Mouse (Mus musculus) E14TG2a.4 (cell line): ENCODE results near the gene Ryr3.

Experiments
- CTCF ChIP-seq: conservative IDR thresholded peaks from 2 replicates; pipeline ENCODE4 v1.5.1; 2014; ENCODE audit warnings: low read length
- NANOG ChIP-seq: IDR thresholded peaks from 2 replicates; pipeline ENCODE4 v1.6.1; 2014; ENCODE audit warnings: borderline replicate concordance, low read length, mixed read lengths
- POU5F1 ChIP-seq: IDR thresholded peaks from 2 replicates; pipeline ENCODE4 v1.6.1; 2014; ENCODE audit warnings: low read length, borderline replicate concordance

- TF ChIP-seq CTCF = no peak
- TF ChIP-seq POU5F1 = no peak
- no peak for TF ChIP-seq NANOG
Measured at GRCm38 (mm10) chr2:112758732-112759131, 458.2 kb downstream of the Ryr3 start.
